Mouse (Mus musculus): Measurements from ENCODE around the gene Gm44502.

DNA sequence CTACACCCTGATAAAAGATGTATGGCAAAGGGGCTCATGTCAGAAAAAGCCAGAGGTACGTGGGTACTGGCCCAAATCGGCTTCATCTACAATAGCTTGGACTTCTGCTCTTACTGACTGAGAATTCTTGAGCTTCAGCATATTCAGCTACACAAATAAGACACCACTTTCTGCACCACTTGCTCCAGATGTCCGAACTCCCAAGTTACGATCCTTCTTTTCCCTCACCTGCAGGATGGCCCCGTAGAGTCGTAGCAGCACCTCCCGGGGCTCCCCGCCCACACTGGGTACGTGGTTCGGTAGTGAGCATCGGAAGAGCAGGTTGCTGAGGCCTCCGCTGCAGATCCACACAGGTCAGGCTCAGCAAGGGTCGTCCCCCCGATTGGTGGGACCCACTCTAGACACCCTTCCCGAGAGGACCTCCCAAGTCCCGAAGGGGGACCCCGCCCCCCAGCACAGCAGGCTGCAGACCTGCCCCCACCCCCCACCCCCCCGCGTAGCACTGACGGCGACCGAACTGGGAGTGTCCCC lies 610 bp downstream of the Gm44502 start:
- TF ChIP-seq CTCF (IDR thresholded peaks at IDR 0.05; ENCODE audit: insufficient read depth, low read length): no peak
- TF ChIP-seq POLR2A (IDR thresholded peaks at IDR 0.05; ENCODE audit: borderline replicate concordance, extremely low read depth, low read depth, low read length): no peak
